Mouse (Mus musculus): Measurements from ENCODE around the gene Eef1akmt2.

DNA sequence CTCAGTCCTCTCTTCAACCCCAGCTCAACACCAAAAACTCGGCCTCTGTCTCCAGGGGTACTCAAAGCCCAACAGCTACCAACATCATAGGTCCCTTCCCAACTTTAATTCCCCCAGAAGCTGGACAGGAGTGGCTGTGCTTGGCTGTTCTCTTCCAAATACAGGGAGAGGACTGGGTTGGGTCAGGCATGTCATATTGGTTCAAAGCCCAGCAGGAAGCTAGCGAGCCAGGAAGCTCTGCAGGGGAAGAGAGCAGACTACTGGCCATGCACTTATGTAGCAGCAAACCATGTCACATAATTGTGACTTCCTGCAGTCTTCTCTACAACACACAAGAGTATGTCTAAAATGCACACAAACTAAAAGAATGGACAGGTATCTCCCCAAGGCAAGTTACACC lies 50.4 kb downstream of the Eef1akmt2 start:
- TF ChIP-seq CTCF (IDR thresholded peaks at IDR 0.05; ENCODE audit: low read depth, low read length) (no peak), POLR2A (IDR thresholded peaks at IDR 0.05; ENCODE audit: extremely low read depth, insufficient read depth, low read length) (no peak)

Data from liver, adult 2 months (tissue).